Mouse (Mus musculus): Measurements from ENCODE around the gene 4921517D22Rik.
"Not testable (repeated sequence)": the region's sequence is repeated elsewhere in the genome, so short reads cannot be mapped to it uniquely, and the experiment has no call there.

Gene 4921517D22Rik

DNA sequence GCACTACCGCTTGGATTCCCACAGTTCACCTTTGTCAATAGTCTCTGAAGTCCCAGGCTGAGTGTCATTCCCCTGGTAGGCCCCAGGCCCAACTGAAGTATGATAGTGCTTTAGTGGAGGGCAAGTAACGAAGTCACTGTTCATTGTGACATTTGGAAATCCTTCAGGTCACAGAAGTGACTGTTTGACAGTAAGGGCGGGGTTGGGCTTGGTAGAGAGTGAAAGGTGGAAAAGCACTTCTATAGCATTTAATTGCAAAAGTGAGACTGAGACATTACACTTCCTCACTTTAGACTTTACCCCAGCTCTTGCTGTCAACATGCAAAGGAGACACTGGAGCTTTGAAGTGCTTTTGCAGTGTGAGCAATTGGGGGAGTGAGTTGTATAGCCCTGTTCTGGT is at the start of gene 4921517D22Rik:
Gene 4921517D22Rik (minus strand): TSS at position 101 of the 400 bp plus-strand sequence.
- no peak for DNase-seq

DNA sequence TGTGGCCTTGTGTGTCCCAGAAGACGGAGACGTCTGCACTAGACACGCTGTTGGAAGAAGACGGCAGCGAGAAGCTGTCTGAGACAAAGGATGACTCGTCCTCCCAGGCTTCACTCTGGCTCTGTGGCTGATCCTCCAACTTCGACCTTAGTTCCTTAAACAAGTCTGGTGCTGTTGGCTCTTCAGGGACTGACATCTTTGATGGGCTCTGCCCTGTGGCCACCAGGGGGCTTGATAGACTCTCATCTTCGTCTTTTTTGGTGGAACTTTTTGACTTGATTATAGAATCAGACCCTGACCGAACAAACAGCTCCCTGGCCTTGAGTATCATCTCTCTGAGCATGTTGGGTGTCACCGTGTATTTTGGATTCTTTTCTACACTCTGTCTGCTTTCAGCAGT is 47.8 kb upstream of the 4921517D22Rik start:
- no peak for DNase-seq

DNA sequence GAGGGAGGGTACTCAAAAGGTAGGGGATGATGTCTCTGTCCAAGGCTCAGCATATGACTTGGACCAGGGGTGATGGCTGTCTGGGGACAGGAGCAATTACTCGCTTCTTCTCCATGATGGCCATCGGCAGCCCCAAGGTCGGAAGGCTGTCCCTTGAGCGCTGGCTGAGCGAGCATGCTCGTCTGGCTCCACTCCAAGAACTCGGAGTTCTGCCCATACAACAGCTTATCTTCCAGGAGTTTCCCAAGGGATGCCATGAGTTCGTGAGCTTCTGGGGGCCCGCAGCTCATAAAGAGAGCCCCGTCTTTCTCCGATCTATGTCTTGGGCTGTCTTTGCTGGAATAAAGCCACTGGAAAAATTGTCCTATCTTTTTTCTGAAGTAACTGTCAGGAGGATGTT is 47.2 kb upstream of the 4921517D22Rik start:
- DNase-seq: no peak

DNA sequence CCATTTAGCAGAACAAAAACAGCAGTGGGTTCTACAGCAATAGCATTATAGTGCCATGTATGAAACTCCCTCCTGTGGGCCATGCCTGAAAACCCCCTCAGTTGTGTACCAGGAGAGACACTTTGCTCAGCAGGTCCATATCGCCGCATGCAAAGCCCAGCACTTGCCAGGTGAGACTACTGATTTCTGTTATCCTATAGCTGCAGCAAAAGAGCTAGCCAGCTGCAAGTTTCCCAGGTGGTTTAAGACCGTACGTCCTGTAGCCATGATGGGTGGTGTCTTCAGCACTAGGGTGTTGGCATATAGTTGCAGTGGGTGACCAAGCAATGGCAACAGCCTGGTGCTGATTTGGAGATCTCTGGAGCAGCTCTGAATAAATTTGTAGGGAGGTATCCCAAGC is 45.5 kb upstream of the 4921517D22Rik start:
- no peak for DNase-seq

DNA sequence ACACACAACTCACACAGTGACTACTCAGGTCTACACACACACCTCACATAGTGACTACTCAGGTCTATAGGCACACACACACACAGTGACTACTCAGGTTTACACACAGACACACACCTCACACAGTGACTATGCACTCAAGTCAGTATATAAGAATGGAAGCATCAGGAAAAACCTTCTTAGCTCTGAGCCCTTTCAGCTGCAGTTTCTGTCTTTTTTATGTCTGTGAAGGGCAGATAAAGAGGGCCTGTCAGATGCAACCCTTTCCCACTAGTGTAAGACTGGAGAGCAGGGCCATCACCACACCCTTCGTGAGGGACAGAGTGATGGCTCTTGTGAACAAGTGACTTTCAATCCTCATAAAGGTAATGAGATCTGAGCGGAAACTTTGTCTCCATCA is 44.5 kb upstream of the 4921517D22Rik start:
- DNase-seq: no peak

DNA sequence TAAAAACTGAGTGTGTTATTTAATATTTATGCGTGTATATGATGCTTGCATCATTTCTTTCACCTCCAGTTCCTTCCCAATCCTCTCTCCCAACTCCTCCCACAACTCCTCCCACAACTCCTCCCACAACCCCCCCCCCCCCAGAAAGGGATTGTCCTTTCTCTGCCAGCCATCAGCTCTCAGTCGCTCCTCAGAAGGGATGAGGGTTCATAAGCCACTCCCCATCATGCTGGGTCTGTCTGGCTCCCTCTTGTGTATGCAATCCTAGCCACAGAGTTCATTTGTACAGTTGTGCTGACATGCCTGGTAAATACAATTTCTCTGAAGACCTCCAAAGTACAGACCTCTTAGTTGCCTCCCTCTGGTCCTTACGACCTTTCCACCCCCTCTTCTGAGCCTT is 41.3 kb upstream of the 4921517D22Rik start:
- DNase-seq: no peak

DNA sequence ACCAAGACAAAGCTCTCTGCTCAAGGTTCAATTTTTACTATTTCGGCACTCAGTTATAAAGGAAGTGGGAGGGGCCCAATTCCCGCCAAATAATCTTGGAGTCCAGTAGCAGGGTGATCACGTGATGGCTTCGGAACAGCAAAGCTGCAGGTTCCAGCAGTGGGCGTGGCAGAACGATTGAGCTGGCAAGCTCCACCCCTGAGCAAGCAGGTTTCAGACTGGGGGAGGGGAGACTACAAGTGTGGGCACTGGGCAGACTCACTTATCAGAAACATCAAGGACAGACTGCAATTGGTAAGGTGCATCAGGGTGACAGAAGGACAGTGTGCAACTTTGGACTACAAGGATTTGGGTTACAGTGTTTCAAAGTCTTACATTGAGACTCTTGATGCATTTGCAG is 40.4 kb upstream of the 4921517D22Rik start:
- DNase-seq: peak; percentile 19

DNA sequence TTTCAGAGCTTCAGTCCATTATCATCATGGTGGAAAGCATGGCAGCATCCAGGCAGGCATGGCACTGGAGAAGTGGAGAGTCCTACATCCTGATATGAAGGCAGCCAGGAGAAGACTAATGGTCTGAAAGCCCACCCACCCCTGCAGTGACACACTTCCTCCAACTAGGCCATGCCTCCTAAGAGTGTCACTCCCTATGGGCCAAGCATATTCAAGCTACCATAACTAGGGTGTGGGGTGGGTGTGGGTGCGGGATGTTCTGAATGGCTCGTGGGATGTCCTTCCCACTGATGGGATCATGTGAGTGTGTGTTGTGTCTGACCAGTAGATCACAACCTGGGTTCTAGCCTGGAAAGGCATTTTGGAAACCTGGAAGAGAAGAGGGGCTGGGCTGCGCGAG is 40.0 kb upstream of the 4921517D22Rik start:
- DNase-seq: no peak

DNA sequence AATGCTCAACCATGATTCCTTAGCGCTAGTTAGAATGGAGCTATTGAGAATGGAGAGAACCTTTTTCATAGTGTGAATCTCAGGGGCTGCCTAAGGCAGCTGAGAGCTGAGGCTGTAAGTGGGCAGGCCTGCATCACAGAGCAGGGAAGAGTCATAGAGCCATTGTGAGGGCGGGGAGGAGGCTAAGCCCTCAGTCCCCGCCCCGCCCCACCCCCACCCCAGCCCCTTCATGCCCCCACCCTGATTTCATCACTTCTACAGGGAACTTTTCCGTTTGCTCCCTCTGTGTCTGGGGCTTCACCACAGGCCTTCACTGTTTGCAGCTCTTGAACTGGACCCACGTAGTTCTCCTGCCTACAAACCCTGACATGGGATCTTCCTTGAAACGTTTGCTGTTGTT is 37.7 kb upstream of the 4921517D22Rik start, which contains the start of gene Spata31d1d:
Gene Spata31d1d (minus strand): TSS at position 101 of the 400 bp plus-strand sequence.
- no peak for DNase-seq

DNA sequence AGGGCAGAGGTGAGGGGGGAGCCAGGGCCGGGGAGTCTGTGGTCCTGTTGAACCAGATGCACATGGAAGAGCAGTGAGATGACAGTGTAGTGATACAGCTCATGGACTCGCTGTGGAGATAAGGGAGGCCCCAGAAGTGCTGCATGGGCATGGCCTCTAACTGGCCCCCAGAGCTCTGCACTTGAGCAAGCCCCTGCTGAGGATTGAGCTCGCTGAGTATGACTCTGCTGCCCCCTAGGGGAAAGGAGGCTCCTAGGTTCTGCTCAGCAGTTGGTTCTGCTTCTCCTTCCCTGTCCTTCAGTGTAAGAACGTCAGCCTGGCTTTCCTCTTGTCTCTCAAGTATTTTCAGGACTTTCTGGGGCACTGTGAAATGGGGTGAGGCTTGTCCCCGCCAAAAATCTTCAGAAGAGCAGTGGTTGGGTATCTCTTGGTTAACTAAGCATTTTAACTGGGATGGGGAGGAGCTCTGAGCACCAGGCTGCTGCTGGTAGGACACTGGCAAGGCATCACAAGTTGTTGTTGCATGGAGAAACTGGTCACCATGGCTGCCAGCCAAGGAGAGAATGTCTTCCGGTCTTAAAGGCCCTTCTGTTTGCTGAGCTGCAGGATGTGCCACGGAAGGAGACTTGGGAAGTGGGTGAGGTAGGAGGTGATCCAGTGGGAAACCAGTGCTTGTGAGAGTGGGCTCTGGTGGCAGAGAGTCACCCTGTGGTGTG is 34.6 kb upstream of the 4921517D22Rik start:
- peak; percentile 81 for DNase-seq

DNA sequence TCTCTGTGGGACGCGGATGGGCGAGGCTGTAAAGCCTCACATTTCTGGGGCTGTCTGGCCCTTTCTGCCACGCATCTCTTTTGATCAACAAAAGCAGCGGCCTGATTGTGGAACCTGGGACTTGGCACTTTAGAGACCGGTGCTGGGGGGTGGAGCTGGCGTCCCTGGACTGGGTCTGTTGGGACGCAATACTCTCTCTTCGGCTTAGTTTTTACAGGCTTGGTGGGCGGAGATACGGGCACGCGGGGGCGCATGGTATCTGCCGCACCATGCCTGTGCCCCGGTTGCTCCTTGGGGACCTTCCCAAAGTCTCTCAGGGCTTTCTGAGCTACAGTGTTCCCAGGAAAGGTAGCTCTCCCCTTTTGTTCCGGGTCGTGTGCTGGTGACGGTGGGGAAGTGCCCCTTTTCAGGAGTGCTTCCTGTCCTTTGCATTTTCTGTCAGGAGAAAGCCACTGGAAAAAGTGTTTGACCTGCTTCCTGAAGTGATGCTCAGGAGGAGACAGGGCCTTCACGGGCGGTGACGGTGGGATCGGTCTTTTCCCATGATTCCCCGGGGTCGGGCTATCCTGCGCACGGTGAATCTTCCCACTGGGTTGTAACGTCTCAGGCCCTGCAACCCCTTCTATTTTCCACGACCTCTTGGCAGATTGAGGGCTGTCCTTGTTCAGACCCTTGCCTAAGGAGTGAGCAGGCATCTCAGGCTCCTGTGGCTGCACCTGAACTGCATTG is 32.4 kb upstream of the 4921517D22Rik start:
- no peak for DNase-seq

DNA sequence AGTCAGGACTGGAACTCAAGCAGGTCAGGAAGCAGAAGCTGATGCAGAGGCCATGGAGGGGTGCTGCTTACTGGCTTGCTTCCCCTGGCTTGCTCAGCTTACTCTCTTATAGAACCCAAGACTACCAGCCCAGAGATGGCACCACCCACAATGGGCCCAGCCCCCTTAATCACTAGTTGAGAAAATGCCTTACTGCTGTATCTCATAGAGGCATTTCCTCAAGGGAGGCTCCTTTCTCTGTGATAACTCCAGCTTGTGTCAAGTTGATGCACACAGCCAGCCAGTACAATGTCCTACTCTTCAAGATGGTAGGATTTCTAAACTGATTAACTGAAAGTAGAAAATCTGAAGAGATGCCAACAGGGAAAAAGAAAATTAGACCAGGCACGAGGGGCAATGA is 28.2 kb upstream of the 4921517D22Rik start:
- DNase-seq: not testable (repeated sequence)

DNA sequence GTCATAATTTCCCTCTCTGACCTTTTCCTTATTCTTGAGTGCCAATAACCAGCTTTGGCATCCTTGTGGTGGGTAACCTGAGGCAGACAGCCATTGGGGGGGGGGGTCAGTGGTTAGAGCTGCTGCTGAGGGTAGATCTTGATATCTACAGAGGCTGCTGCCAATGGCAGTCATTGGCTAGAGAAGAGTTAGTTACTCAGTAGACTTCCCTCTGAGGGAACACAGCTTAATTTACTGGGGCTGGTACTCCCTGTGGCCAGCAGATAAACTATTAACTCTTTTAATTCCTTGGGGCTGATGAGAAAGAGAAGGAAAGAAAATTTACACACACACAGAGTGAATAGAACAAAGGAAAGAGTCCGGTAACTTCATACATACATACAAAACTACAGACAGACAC is 25.6 kb upstream of the 4921517D22Rik start:
- DNase-seq: no peak

DNA sequence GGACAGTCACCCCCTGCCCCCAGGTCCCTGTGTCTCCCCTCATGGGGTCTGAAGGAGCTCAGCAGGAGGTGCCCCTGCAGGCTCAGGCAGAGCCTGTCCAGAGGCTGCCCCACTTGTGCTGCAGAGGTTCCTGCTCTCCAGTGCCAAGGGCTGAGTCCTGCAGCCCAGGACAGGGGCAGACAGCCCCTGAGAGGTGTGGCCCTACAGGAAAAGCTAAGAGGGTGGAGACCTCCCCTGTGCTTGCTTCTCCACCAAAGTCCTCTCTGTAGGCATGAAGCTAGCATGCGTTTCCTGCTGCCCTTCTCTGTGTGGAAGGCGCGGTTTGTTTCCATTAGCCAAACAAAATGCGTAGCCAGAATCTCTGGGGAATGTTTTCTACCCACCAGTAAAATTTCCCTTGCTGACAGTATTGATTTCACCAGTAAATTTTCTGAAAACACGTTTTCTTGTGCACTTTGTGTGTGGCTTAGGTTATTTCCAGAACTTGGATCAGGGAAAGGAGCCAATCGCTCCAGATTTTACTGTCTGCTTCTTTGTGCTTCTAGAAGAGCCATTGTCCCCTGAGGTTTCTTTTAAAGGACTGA is 25.0 kb upstream of the 4921517D22Rik start:
- DNase-seq: peak; percentile 24

DNA sequence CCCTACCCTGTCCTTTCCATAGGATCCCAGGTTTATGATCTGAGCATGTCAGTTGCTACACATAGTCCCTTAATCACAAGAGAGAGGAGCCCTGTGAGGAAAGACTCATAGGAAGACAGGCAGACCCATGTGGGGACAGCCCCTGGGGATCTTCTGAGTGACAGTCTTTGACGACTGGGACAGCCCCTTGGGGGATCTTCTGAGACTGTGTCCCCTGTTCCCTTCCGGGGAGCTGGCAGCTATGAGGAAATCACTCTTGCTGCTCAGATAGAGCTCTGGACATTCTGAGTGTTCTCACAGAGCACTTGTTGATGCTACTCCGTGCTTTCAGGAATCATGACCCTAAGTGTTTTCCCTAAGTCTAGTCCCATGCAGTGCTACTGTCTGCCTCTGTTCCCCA is 19.8 kb upstream of the 4921517D22Rik start:
- no peak for DNase-seq

DNA sequence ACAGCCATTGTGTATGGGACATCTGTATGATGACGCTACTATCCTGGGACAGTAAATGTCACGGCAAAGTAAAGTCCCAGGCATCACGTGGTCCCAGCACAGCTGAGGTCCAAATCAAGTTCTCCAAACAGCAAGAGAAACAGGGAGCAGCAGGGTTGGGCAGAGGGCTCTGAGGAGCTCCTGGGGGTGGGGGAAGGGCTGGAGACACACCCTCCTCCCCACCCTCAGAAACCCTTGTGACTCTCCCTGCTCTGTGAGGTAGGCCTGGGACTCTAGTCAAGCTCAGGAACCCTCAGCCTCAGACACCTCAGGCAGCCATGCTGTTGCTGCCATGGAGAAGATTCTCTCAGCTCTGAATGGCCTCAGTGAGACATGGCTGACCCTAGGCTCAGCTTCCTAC is 18.1 kb upstream of the 4921517D22Rik start, which contains the start of gene Spata31d1b:
Gene Spata31d1b (plus strand): TSS at position 301 of the 400 bp plus-strand sequence.
- not testable (repeated sequence) for DNase-seq

DNA sequence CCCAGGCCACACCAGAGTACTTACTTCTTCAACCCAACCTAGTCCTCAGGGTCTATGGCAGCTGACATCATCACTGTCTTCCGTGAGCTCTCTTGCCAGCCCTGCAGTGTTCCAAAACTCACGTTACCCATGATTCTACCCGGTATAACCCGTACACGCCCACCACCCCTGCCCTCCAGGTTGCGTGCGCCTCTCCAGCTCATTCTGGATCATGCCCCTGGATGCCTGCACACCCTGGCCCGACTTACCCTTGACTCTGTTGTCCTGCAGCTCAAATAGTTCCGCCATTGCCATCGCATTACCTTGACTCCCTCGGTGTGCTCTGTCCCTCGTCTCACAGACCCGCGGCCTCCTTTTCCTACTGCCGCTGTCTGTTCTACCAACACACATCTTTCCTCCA is 16.3 kb upstream of the 4921517D22Rik start, which contains the start of gene Spata31d1a:
Gene Spata31d1a (minus strand): TSS at position 101 of the 400 bp plus-strand sequence.
- no peak for DNase-seq

DNA sequence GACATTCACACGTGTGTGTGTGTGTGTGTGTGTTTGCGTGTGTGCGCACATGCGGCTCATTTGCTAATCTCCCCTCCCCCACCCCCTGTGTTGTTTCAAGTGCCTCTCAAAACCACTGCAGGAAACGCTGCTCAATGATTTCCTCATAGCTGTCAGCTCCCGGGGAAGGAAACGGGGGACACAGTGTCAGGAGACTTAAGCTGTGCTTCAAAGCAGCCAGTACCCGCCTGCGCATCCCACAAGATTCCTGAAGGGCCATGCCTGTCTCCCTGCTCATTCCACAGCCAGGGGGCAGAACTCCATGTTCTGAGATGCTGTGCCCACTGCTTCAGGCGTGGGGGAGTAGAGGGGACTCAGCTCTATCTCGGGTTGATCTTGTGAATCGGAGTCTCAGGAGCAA is 10.7 kb upstream of the 4921517D22Rik start:
- DNase-seq: peak; percentile 53

DNA sequence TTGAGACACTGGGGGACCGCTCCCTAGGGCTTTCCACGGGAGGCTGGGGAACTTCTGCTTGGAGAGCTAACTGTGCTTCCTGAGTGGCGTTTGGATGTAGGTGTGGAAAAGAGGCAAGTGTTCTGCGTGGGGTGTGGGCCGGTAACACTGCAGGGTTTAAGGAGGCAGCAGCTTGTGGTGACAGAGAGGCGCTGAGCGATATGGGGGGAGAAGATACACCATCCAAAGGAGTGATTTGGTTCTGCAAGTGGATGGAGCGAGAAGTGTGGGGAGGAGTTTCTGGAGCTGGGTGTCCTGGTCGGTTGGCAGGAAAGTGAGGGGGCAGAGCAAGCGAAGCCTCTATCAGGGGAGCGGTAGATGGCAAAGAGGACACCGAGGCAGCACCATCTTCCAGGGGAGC is 9.6 kb upstream of the 4921517D22Rik start:
- DNase-seq: no peak

DNA sequence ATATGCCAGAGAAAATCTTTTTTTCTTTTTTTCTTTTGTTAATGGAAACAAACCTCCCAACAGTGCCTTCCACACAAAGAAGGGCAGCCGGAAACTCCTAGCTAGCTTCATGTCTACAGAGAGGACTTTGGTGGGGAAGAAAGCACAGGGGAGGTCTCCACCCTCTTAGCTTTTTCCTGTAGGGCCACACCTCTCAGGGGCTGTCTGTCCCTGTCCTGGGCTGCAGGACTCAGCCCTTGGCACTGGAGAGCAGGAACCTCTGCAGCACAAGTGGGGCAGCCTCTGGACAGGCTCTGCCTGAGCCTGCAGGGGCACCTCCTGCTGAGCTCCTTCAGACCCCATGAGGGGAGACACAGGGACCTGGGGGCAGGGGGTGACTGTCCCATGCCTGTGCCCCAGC is 6.2 kb upstream of the 4921517D22Rik start:
- DNase-seq: not testable (repeated sequence)

DNA sequence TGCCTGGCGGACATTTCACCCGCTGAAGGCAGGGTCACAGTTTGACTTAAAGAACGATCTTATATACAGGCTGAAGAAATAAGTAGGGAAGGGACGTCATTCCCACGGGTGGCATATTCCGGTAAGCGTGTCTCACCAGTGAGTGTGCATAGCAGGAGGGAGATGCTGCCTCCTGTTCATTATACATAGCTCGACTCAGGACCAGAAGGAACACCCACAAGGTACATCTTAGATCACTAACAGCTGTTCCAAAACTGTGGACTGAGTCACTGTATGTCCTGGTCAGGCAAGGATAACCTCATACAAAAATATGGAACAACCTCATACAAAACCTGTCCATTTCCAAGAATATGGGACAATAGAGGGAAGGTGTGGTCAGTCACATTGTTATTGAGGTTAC is 5.2 kb upstream of the 4921517D22Rik start:
- DNase-seq: no peak

DNA sequence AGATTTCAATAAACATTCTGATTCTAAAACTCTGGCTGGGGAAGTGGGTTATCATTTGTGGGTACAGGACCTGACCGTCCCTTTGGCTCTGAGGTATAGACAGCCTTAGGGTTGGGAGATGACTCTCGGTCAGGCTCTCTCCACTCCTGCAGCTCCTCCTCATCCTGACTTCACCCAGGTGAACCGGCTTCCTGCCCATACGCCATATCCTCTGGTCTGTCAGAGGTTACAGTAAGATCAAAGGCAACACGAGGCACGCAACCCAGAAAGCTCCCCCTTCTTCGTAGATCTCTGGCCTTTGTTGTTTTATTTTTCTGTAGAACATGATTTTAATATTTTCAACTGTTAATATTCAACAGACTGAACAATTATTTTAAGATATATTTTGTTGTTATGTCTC is 1.9 kb upstream of the 4921517D22Rik start:
- DNase-seq: no peak

DNA sequence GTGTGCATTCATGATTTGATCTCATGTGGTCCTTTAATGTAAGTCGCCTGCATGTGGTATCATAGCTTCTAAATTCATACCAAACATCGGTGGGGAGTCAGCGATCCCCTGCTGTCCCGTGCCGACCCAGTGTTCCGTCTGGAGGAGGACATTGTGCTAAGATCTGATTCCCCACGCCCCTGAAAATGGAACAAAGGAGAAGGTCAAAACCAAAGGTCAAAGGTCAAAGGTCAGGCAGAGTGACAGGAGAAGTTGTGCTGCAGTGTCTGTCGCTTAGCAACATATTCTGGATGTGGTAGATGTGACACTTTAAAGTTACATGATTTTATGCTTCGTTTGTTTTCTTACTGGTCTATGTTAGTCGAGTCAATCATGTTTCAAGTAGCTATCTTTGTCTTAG is 2.4 kb downstream of the 4921517D22Rik start:
- DNase-seq: no peak

DNA sequence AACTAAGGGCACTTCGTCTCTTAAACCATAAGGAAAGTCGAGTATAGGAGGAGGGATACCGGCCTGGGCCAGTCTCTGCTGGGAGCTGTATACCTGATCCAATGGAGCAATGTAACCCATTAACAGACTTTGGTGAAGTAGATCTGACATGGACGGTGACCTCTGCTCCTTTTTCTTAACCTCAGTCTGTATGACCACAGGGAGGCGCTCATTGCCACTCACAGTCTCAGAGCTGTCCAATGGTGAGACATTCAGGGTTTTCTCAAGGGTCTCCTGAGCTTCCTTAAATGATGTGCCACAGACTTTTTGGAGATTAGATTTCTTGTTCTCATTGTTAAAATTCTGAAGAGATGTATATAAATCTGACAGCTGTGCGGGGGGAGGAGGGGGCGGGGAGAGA is 3.3 kb downstream of the 4921517D22Rik start:
- no peak for DNase-seq

All from kidney, adult 9 months (tissue).